Mouse (Mus musculus): ENCODE measurements at regions not wholly inside any gene's neighbourhood (a gene's known extent, or its start where the extent isn't known, plus 50 kb on each side); places are given as distances from the start of the nearest gene placed in this dataset.

DNA sequence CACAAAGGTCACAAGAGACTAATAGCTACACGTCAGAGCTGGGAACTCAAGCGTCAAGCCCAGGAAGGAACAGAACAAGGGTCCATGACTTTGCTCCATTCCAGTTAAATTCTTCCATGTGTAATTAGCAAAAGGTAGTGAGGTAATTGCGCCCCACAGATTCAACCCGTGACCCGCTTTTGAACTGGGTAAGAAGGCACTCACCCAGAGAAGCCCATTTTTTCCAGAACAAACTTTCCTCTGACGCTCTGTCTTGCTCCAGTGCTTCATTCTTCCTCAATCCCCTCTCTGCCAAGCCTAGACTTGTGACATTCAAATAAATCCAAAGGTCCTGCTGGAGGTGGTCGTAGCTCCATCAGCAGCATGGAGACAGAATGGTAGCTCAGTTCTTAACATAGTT lies 110.2 kb upstream of the Ccdc122 start:
- H3K27ac ChIP-seq (ENCODE audit: insufficient read depth, low read depth, low read length) = no peak overlapping the region
- H3K4me3 ChIP-seq (ENCODE audit: insufficient read depth, low read length) = no peak overlapping the region
- no peak for TF ChIP-seq POLR2A (IDR thresholded peaks at IDR 0.05; ENCODE audit: borderline replicate concordance, low read depth, low read length)
- TF ChIP-seq CTCF (IDR thresholded peaks at IDR 0.05; ENCODE audit: low read depth, low read length) = no peak
- H3K4me1 ChIP-seq (ENCODE audit: control insufficient read depth, insufficient read depth, low read length) = peaks cover 9% of the 10 kb centered on the region

DNA sequence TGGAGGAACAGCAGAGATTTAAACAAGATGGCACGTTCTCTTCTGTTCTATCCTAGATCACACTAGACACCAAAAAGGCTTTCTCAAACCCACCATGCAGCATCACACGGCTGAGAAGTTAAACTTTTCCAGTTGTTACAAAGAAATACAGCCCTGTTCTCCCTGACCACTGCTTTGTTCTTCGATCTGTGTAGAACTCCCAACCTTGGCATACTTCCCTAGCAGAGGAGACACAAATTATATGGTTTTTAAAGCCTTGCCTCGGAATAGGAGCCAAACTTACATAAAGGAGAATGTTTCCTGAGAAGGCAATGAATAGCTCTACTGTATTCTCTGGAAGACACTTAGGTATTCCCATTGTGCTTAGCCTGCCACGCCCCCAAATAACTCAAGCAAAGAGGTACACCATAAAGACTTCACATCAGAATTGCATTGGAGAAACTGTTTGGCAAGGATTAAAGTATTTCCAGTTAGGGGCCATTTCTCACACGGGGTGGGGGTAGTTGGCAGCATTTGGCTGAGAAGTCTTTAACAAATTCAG lies 114.1 kb upstream of the Ccdc122 start:
- no peak overlapping the region for H3K4me3 ChIP-seq (ENCODE audit: insufficient read depth, low read length)
- TF ChIP-seq POLR2A (IDR thresholded peaks at IDR 0.05; ENCODE audit: borderline replicate concordance, low read depth, low read length) (no peak), CTCF (IDR thresholded peaks at IDR 0.05; ENCODE audit: low read depth, low read length) (no peak)
- H3K27ac ChIP-seq (ENCODE audit: insufficient read depth, low read depth, low read length) = no peak overlapping the region
- peaks cover 2% of the 10 kb centered on the region for H3K4me1 ChIP-seq (ENCODE audit: control insufficient read depth, insufficient read depth, low read length)

- H3K27ac ChIP-seq (ENCODE audit: insufficient read depth, low read depth, low read length) = no peak overlapping the region
- H3K4me1 ChIP-seq (ENCODE audit: control insufficient read depth, insufficient read depth, low read length) = peaks cover 5% of the 10 kb centered on the region
- no peak overlapping the region for H3K4me3 ChIP-seq (ENCODE audit: insufficient read depth, low read length)
- TF ChIP-seq POLR2A (IDR thresholded peaks at IDR 0.05; ENCODE audit: borderline replicate concordance, low read depth, low read length) = no peak
- TF ChIP-seq CTCF (IDR thresholded peaks at IDR 0.05; ENCODE audit: low read depth, low read length) = no peak
Measured at GRCm38 (mm10) chr14:76918091-76918490, 118.5 kb upstream of the Ccdc122 start.

DNA sequence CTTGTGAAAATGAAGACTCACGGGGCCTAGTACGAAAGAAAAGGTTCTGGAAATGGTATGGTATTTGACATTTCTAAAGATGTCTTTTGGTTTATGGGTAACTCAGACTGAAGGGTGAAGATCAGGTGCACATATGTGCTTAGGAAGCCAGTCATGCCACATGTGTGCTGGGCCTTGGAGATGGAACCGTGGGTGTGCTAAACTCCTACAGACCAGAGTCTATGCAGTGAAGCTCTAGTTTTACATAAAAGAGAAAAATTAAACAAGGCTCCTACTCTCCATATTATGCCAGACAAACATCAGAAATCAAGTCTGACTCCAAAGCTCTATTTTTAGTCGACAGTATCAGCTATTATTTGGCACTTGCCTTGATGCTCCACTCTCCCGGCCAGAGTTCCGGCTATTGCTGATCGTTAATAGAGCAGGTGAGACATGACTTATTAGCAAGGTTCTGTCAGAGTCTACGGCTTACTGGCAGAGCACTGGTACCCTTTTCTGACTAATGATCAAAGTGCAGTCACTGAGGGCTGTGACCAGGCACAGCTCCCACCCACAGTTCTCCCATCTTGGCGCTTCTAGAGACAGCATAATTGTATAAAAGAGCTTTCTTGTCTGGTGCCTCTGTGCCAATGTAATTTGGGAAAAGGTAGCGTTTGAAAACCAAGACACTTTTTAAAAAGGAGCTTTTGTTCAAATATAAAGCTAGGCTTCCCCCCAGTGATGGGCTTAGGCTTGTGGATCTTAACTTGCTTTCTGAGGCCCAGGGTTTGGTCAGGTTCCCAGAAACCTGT lies 119.2 kb upstream of the Ccdc122 start:
- peaks cover 6% of the 10 kb centered on the region for H3K4me1 ChIP-seq (ENCODE audit: control insufficient read depth, insufficient read depth, low read length)
- TF ChIP-seq CTCF (IDR thresholded peaks at IDR 0.05; ENCODE audit: low read depth, low read length) (no peak), POLR2A (IDR thresholded peaks at IDR 0.05; ENCODE audit: borderline replicate concordance, low read depth, low read length) (no peak)
- no peak overlapping the region for H3K27ac ChIP-seq (ENCODE audit: insufficient read depth, low read depth, low read length)
- no peak overlapping the region for H3K4me3 ChIP-seq (ENCODE audit: insufficient read depth, low read length)

- TF ChIP-seq POLR2A (IDR thresholded peaks at IDR 0.05; ENCODE audit: borderline replicate concordance, low read depth, low read length) (no peak), CTCF (IDR thresholded peaks at IDR 0.05; ENCODE audit: low read depth, low read length) (no peak)
- Histone ChIP-seq H3K27ac (ENCODE audit: insufficient read depth, low read depth, low read length) (peak overlapping the region; percentile 13; the same call in 1 of the 2 replicates), H3K4me1 (ENCODE audit: control insufficient read depth, insufficient read depth, low read length) (peaks cover 25% of the 10 kb centered on the region), H3K4me3 (ENCODE audit: insufficient read depth, low read length) (no peak overlapping the region)
Measured at GRCm38 (mm10) chr14:76913850-76914249, 122.7 kb upstream of the Ccdc122 start.

- Histone ChIP-seq H3K4me1 (ENCODE audit: control insufficient read depth, insufficient read depth, low read length) (peaks cover 29% of the 10 kb centered on the region), H3K27ac (ENCODE audit: insufficient read depth, low read depth, low read length) (no peak overlapping the region), H3K4me3 (ENCODE audit: insufficient read depth, low read length) (no peak overlapping the region)
- TF ChIP-seq POLR2A (IDR thresholded peaks at IDR 0.05; ENCODE audit: borderline replicate concordance, low read depth, low read length) (no peak), CTCF (IDR thresholded peaks at IDR 0.05; ENCODE audit: low read depth, low read length) (no peak)
Measured at GRCm38 (mm10) chr14:76912301-76913001, 124.1 kb upstream of the Ccdc122 start.

- Histone ChIP-seq H3K4me1 (ENCODE audit: control insufficient read depth, insufficient read depth, low read length) (peaks cover 29% of the 10 kb centered on the region), H3K4me3 (ENCODE audit: insufficient read depth, low read length) (no peak overlapping the region), H3K27ac (ENCODE audit: insufficient read depth, low read depth, low read length) (no peak overlapping the region)
- no peak for TF ChIP-seq CTCF (IDR thresholded peaks at IDR 0.05; ENCODE audit: low read depth, low read length)
- no peak for TF ChIP-seq POLR2A (IDR thresholded peaks at IDR 0.05; ENCODE audit: borderline replicate concordance, low read depth, low read length)
Measured at GRCm38 (mm10) chr14:76911271-76911670, 125.3 kb upstream of the Ccdc122 start.

DNA sequence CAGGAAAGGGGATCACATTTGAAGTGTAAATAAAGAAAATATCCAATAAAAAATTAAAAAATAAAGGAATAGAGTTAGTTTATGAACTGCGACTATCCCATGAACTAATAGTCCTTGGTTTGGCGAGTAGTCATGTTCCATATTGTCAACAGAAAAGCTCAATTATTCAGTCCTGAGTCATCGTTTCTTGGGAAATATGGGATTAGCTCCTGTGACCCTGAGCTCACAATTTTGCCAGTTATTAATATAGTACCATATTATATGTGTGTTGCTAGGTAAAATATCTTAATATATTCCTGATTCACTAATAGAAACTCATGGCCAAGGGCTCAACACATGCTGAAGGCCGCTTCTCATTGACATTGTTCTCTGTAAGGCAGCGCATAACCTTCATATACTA lies 126.4 kb upstream of the Ccdc122 start:
- Histone ChIP-seq H3K4me1 (ENCODE audit: control insufficient read depth, insufficient read depth, low read length) (peaks cover 29% of the 10 kb centered on the region), H3K4me3 (ENCODE audit: insufficient read depth, low read length) (no peak overlapping the region), H3K27ac (ENCODE audit: insufficient read depth, low read depth, low read length) (no peak overlapping the region)
- TF ChIP-seq CTCF (IDR thresholded peaks at IDR 0.05; ENCODE audit: low read depth, low read length) (no peak), POLR2A (IDR thresholded peaks at IDR 0.05; ENCODE audit: borderline replicate concordance, low read depth, low read length) (no peak)

DNA sequence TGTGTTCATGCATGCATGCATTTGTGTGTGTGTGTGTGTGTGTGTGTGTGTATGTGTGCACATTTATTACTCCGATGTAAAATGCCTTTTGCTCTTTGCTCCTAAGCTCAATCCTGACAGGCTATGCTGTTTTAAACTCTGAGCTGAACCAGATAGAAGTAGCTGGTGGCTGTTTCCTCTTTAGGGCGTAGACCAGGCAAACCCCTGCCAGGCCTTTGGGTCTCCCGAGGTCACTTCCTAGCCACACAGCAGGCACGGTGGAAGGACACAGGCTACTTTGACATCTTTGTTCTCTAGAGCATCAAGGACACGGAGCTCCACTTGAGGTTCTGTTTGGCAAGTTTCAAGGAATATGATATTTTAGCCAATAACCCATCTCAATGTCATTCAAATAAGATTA lies 128.6 kb upstream of the Ccdc122 start:
- TF ChIP-seq POLR2A (IDR thresholded peaks at IDR 0.05; ENCODE audit: borderline replicate concordance, low read depth, low read length) (no peak), CTCF (IDR thresholded peaks at IDR 0.05; ENCODE audit: low read depth, low read length) (no peak)
- Histone ChIP-seq H3K4me1 (ENCODE audit: control insufficient read depth, insufficient read depth, low read length) (peaks cover 23% of the 10 kb centered on the region), H3K27ac (ENCODE audit: insufficient read depth, low read depth, low read length) (no peak overlapping the region), H3K4me3 (ENCODE audit: insufficient read depth, low read length) (no peak overlapping the region)

Measured in bone marrow macrophage, adult 2 months (primary cell).